Mouse (Mus musculus) forebrain, embryonic 12.5 days (tissue): ENCODE measurements around the gene Ano10. TPM values are rescaled to one million over a fixed set of nuclear protein-coding genes. Genes with fewer than 3 reads are reported as not detected.

Source experiments
- microRNA-seq: library from miRNA; unstranded; fragments of <30 nt; microRNA quantifications from one replicate; pipeline ENCODE4, GENCODE M21; 2017
- polyA plus RNA-seq: library from polyadenylated mRNA; unstranded; fragments of >200 nt; fragmentation: Nextera tagmentation; extraction: Ambion mirVana; gene quantifications from 2 replicates; pipeline ENCODE4 v1.2.1, GENCODE M21; 2016

Gene Ano10
- polyA plus RNA-seq, 1 experiment from 2014 or later, result 37.0 TPM

Small RNAs within 50 kb of the gene (microRNA-seq; reads per million reads assigned to microRNA genes)
- not detected for gene Mir8106

Other genes starting within 250 kb of the Ano10 start
- 51.1 and 60.4 TPM in 2 replicates for gene Snrk, start 177.2 kb downstream of the Ano10 start, polyA plus RNA-seq
- 17.6 and 18.5 TPM in 2 replicates for gene Abhd5, start 57.2 kb upstream of the Ano10 start, polyA plus RNA-seq